Mouse (Mus musculus): ENCODE measurements around the gene Zfp462.

GRCm38 (mm10) chr4:55088153-55088552 is 143.3 kb downstream of the Zfp462 start:
- TF ChIP-seq CTCF (conservative IDR thresholded peaks at IDR 0.05; ENCODE audit: low read length) (no peak), NANOG (IDR thresholded peaks at IDR 0.05; ENCODE audit: borderline replicate concordance, low read length) (no peak)
